Mouse (Mus musculus) E14TG2a.4 (cell line): ENCODE measurements at regions not wholly inside any gene's neighbourhood (a gene's known extent, or its start where the extent isn't known, plus 50 kb on each side); places are given as distances from the start of the nearest gene placed in this dataset.

ENCODE experiments used
- CTCF ChIP-seq: conservative IDR thresholded peaks from 2 replicates; pipeline ENCODE4 v1.5.1; 2014; ENCODE audit warnings: low read length
- NANOG ChIP-seq: IDR thresholded peaks from 2 replicates; pipeline ENCODE4 v1.6.1; 2014; ENCODE audit warnings: borderline replicate concordance, low read length, mixed read lengths
- POU5F1 ChIP-seq: IDR thresholded peaks from 2 replicates; pipeline ENCODE4 v1.6.1; 2014; ENCODE audit warnings: low read length, borderline replicate concordance

DNA sequence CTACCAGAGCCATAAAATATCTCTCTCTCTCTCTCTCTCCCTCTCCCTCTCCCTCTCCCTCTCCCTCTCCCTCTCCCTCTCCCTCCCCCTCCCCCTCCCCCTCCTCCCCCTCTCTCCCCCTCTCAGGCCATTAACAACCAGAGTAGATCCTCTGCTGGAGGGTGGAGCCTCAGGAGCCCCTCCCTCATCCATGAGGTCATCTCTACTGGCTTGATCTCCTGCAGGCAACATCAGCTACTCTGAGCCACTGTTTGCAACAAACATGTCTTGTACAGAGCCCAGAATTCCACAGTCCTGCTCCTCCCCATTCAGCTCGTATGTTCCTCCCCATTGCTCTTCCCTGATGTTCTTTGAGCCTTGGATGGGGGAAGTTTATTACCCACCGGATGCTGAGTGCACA lies 270.3 kb upstream of the Tmem132c start:
- TF ChIP-seq CTCF, result no peak
- TF ChIP-seq NANOG, result no peak
- no peak for TF ChIP-seq POU5F1
